Mouse (Mus musculus) adrenal gland, postnatal 36 days (tissue): ENCODE results near the gene Cald1. TPM values are rescaled to one million over a fixed set of nuclear protein-coding genes. Genes with fewer than 3 reads are reported as not detected.

ENCODE experiments used
- DNase-seq, 2 experiments: peaks; one replicate each; pipeline ENCODE4 v3.0.0; 2021; ENCODE audit warnings: mixed read lengths in 1 of 2
- long read RNA-seq, 2 experiments: library from polyadenylated mRNA; stranded (forward); transcript quantifications; one replicate each; pipeline ENCODE4 v2.0.0; 2021; ENCODE audit warnings: borderline sequencing depth in 2 of 2
- total RNA-seq, 2 experiments: library from RNA; stranded (reverse); gene quantifications; 2 replicates each; pipeline ENCODE4 v1.2.3; 2021

Cald1 gene
- 10 to 100 TPM; 49.9 to 81.3 TPM for total RNA-seq
- long read RNA-seq, experiment 1, full-length matches to known transcripts = 3 of 51 reads
- long read RNA-seq, experiment 1, partial matches to known transcripts = 44 of 51 reads
- long read RNA-seq, experiment 1, other reads (novel, unspliced or antisense) = 4 of 51 reads
- long read RNA-seq, experiment 2, full-length matches to known transcripts = 4 of 7 reads
- long read RNA-seq, experiment 2, partial matches to known transcripts = 3 of 7 reads
- long read RNA-seq, experiment 2, other reads (novel, unspliced or antisense) = 0 of 7 reads

GRCm38 (mm10) chr6:34598121-34599065 lies at the start of gene Cald1:
TSS of gene Cald1 (plus strand) at chr6:34598500.
- DNase-seq = peak; percentile 29 to 32

GRCm38 (mm10) chr6:34549017-34549416 lies 49.3 kb upstream of the Cald1 start:
- peak; percentile 73 to 87 for DNase-seq

GRCm38 (mm10) chr6:34552489-34553157 lies 45.7 kb upstream of the Cald1 start:
- DNase-seq = no peak

DNA sequence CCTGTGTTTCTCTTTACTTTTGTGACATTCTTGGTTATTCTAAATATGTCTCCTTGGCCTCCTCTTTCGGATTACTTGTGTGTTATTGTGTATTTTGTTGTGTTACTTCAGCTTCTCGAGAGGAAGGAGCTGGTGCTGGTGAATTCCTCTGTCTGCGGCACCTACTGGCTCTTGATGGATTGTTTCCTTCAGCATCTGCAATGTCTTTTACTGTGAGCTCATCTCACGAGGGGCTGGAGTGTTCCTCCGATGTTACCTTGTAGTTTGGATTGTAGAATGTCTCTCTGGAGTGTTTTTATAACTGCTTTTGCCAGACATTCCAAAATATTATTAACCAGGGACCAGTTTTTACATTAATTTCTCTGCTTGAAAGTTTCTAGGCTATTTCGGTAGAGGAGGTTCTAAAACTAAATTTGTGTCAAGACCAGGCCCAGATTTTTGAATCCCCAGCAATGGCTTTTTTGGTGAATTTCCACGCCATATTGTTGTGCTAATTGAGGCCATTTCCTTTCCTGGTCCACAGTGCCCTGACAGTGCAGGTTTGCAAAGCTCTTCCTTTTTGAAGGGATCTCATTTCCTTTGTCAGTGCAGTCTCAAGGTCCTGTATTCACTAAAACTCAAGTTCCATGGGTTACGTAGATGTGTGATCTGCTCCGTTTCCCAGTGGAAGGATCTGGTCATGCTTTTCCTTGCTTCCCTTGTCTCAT lies 43.9 kb upstream of the Cald1 start:
- no peak for DNase-seq

GRCm38 (mm10) chr6:34559521-34559920 lies 38.8 kb upstream of the Cald1 start:
- DNase-seq = no peak

DNA sequence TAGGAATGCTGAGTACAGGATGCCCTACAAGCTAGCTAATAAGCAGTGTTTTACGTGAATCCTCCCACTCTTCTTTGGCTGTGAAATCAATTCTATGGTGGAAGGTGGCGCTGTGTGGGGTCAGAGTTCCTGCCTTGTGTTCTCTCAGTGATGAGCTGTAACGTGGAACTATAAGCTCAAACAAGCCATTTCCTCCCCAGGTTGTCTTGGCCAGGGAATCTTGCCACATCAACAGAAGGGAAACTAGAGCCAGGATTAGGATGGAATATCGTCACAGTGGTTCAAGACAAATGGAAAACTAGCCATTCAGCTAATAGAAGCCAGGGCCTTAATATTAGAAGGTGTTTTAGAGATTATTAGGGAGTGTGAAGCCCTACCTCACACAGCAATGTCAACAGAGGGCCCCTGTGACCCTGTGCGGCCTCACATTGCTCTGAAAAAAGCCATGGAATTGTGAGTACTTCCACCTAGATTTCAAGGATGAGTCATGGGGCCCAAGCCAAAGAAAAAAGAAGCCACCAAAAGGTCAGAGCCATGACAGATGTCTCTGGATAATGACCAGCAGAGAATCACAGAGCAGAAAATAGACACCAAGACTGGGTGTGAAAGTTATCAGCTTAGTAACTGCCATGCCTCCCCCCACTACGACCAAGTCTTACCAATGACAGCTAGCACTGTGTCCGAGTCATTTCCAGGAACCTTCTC lies 33.0 kb upstream of the Cald1 start:
- DNase-seq = peak; percentile 50 to 56

DNA sequence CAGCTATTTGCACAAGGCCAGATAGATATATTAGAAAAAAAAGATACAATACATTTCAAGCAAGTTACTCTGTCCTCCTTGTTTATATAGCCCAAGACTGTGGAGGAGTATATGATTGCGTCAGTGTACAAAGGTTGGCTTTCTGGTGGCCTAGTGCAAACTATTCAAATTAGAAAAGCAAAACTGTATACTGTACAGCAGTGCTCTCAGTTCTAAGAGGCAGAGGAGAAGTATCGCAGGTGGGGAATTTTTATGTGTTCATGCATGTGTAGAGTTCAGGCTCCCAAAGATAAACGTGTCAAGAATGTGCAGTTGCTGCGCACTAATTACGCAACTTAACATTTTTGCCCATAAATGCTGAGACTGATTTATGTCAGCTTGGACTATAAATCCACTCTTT lies 31.0 kb upstream of the Cald1 start:
- DNase-seq = no peak

- peak; percentile 13 to 43 for DNase-seq
Measured at GRCm38 (mm10) chr6:34579504-34580068, 18.7 kb upstream of the Cald1 start.

DNA sequence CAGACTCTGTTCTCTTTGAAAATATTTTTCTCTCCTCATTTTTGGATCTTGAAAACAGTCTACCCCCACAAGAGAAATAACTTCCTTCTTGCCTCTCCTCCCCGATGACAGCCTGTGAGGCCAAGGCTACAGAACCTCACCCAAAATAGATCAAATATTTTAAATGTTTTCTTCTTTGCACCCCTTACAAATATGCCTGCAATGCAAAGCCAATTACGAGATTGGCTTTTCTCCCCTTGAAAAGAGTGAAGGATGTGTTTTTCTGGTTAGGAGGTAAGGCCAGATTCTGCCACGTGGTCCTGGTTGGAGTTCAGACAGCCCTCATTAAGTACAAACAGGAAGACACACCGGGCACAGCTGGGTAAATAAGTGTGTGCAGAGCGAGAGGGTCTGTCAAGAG lies 14.9 kb upstream of the Cald1 start:
- no peak for DNase-seq

DNA sequence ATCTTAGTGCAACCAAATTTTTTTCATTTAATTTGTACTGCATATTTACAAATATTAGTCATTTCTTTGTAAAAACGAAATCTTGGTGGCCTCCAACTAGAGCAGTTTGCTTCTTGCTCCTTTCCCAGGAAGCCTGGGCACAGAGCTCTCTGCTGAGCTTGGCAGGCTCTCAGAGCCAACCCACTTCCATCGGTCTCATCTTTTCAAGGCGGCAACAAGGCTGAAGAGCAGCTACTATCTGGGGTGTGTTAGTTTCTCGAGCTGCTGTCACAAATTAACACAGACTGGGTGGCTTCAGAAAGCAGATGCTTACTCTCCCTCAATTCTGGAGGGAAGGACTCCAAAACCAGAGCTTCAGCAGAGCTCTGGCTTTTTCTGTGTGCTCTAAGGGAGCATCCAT lies 10.2 kb upstream of the Cald1 start:
- no peak for DNase-seq

DNA sequence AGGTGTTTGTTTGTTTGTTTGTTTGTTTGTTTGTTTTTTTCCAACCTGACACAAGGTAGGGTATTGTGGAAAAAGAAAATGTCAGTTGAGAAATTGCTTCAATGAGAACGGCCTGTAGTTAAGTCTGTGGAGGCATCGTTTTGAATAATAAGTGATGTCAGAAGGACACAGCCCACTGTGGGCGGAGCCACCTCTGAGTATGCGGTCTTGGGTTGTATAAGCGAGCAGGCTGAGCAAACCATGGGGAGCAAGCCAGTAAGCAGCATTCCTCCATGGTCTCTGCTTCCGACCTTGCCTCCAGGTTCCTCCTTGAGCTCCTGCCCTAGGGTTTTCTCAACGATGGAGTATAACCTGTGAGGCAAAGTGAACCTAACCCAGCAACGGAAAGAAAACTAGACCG lies 7.6 kb upstream of the Cald1 start:
- no peak for DNase-seq

- DNase-seq = no peak
Measured at GRCm38 (mm10) chr6:34593353-34593752, 4.9 kb upstream of the Cald1 start.

GRCm38 (mm10) chr6:34597316-34597715 lies 984 bp upstream of the Cald1 start:
- DNase-seq = no peak

DNA sequence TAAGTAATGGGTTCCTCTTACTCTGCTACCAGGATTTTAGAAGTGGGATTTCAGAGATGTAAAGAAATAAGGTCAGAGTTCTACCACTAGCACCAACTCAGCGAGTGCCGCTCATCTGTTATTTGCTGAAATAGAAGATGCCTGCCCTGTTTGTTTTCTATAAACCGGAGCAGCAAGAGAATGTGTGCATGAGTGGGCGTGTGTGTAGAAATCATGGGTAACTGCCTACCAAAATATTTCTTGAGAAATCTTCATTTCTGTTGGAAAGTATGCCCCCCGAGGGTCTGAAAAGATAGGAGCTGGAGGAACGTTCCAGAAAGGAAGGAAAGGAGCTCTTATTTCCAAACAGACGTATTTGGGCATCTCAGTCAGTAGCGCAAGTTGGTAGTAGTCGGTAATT lies 871 bp downstream of the Cald1 start:
- DNase-seq = no peak

DNA sequence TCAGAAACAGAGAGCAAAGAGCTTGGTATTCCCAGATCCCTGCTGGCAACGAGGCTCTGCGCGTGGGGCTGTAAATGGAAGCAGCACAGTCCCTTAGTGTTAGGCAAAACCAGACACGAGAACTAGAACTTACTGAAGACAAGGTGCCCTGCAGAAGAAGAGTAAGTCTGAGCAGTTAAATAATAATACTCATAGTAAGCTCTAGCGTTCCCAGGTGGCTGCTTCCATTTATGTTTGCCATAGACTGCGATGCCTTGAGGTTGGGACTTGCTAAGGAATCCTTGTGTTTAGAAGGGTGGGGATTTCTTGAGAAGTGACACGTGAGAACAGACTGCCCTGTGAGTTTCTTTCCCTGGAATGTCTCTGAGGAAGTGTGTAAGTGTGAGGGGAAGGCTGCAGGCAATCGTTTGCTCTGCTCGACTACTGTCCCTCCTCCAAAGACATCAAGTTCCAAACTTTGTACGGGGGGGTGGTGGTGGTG lies 1.4 kb downstream of the Cald1 start:
- DNase-seq = no peak

DNA sequence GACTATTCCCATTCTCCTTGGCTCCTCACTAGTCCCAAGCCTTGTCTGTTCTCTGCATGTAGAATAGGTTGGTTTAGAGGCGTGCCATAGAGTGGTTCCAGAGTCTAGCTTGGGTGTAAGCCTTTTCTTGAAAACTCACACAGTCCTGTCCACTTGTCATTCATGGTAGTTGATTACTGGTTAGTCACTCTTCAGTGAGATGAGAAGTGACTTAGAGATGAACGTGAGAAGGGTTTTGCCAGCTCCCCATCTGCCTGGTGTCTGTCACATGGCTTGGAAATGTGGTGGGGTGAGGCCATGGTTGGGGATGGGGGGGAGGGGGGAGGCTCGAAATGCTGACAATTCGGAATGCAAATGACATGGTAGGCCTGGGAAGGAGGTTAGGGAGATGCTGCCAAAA lies 2.5 kb downstream of the Cald1 start:
- DNase-seq = no peak

DNA sequence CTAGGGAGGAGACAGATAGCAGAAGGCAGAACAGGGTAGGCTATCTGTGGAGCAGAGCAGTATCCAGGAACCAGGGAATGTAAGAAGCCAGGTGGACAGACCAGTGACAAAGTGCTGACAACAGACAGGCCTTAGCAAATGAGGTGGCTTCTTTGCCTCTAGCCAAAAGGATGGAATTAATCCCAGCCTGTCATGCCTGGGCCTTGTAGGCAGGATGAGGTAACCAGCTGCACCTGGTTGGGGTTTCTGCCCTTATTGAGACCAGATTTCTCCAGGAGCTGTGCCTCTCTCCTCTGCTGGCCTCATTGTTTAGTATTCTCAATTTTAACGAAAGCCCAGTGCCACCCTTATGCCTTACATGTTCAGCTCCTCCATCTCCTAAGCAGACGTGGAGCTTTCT lies 3.8 kb downstream of the Cald1 start:
- no peak for DNase-seq

DNA sequence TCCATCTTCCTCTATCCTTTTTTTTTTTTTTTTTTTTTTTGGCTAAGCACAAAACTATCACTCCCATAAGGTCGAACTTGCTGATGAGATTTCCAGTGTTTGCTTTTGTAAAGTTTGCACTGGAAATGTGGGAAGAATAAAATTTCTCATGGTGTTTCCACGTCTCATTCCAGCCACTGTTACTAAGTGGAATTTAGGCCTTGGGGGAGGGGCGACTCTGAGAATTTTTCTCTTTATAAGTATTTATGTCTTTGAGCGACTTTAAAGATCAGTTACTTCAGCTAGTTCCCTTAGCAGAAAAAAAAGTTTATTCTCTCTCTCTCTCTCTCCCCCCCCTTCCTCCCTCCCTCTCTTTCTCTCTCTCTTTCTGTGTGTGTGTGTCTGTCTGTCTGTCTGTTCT lies 8.1 kb downstream of the Cald1 start:
- no peak for DNase-seq

DNA sequence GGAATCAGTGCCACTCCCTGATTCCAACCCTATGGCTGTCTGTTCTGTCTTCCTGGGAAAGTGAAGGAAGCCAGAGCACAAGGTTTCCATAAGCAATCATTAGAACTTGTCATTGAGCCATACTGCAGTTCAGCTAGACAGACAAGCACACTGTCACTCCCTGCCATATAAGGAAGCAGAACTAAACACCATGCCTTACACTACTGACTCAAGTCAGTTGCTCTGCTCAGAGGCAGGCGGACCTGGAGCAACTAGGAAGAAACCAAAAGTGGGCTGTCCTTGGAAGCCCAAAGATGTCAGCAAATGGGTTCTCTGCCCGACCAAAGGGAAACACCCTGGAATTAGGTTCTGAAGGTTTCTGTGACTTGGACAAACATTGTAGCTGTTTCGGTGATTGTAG lies 10.3 kb downstream of the Cald1 start:
- no peak for DNase-seq

GRCm38 (mm10) chr6:34609892-34610829 lies 11.9 kb downstream of the Cald1 start:
- DNase-seq = peak; percentile 59 to 65
